Mouse (Mus musculus): Measurements from ENCODE around the gene Mroh7. TPM values are rescaled to one million over a fixed set of nuclear protein-coding genes. Genes with fewer than 3 reads are reported as not detected.
"Not testable (repeated sequence)": the region's sequence is repeated elsewhere in the genome, so short reads cannot be mapped to it uniquely, and the experiment has no call there.

Gene Mroh7
- polyA plus RNA-seq, 1 experiment from 2014 or later: 0.38 TPM

DNA sequence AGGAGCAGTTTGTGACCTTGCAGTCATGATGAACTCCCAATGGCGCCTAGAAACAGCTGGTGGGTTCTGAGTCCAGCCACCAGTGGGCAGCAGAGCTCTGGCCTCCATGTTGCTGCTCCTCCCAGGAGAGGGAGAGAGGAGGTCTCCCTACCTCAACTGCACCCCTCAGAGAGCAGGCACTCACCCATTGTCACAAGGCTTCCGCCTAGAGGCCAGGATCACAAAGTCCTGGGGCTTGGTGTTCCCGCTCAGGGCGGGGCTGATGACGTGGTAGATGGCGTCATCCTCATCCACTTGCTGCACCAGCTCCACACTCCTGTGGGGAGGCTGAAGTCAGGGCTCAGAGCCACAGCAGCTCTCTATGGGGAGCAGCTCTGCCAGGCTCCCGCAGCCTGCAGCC lies 19.0 kb upstream of the Mroh7 start:
- Histone ChIP-seq H3K4me2 (ENCODE audit: low read length) (peak overlapping the region; percentile 45), H3K4me3 (ENCODE audit: low read depth, low read length) (peak overlapping the region; percentile 14; the same call in 1 of the 2 replicates), H3K9me3 (replicated peaks; ENCODE audit: control insufficient read depth, low read length, poor library complexity, severe bottlenecking) (no peaks in the 10 kb centered on the region), H3K36me3 (ENCODE audit: control insufficient read depth, insufficient read depth, low read length) (no peaks in the 10 kb centered on the region), H3K27ac (ENCODE audit: low read length) (peak overlapping the region; percentile 54), H3K27me3 (ENCODE audit: control insufficient read depth, insufficient read depth, low read depth, low read length) (no peaks in the 10 kb centered on the region), H3K4me1 (ENCODE audit: control insufficient read depth, insufficient read depth, low read length) (peaks cover 10% of the 10 kb centered on the region), H3K9ac (ENCODE audit: low read depth, low read length) (peak overlapping the region; percentile 36; the same call in 1 of the 2 replicates)
- peak; percentile 86 for ATAC-seq
- whole genome bisulfite sequencing: 3% methylated on average over 7 of the region's 7 CpGs

DNA sequence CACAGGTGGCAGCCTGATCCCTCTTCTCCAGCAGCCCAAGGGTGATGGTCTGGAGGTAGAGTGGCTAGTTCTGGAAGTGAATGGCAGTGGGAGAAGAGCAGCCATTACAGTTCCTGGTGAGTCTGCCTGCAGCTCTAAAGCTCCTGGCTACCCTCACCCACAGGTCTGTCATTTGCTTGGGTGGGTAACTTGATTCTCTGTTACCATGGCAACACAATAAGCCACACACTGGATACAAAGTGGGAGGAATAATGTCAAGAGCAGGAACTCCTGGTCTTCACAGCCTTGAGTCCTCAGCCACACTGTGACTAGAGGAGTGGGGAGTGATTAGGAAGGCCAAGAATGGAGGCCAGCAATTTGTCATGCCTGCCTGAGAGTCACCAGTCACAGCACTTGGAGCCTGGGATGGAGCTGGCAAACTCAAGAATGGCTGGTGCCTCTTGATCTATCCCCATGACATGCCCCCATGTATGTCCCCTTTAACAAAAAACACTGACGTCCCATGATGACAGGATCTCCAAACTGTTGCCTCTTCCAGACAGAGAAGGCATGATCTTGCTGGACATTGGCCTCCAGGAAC lies 16.4 kb upstream of the Mroh7 start:
- Histone ChIP-seq H3K4me2 (ENCODE audit: low read length) (no peak overlapping the region), H3K9ac (ENCODE audit: low read depth, low read length) (no peak overlapping the region), H3K4me1 (ENCODE audit: control insufficient read depth, insufficient read depth, low read length) (peaks cover 10% of the 10 kb centered on the region), H3K4me3 (ENCODE audit: low read depth, low read length) (no peak overlapping the region), H3K27me3 (ENCODE audit: control insufficient read depth, insufficient read depth, low read depth, low read length) (no peaks in the 10 kb centered on the region), H3K27ac (ENCODE audit: low read length) (peak overlapping the region; percentile 24; the same call in 1 of the 2 replicates), H3K36me3 (ENCODE audit: control insufficient read depth, insufficient read depth, low read length) (no peaks in the 10 kb centered on the region), H3K9me3 (replicated peaks; ENCODE audit: control insufficient read depth, low read length, poor library complexity, severe bottlenecking) (no peaks in the 10 kb centered on the region)
- ATAC-seq: no peak
- 82% methylated on average over 1 of the region's 1 CpGs for WGBS

DNA sequence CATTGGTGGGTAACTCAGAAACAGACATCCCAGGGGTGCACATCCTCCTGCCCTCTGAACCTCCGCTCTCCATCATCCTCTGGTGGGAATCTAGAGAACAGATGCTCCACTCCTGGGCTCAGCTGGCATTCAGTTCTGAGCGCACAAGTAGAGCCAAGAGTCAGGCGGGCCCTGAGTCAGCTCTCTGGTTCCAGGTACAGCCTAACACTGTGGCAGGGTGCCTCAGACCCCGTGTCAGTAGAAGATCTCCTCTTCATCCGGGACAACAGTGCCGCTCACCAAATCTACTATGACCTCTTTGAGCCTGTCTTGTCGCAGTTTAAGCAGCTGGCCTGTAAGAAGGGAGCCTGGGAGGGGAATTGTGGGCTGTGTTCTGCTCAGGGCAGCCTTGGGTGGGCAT lies 15.1 kb upstream of the Mroh7 start:
- WGBS: 82% methylated on average over 7 of the region's 7 CpGs
- no peak for ATAC-seq

DNA sequence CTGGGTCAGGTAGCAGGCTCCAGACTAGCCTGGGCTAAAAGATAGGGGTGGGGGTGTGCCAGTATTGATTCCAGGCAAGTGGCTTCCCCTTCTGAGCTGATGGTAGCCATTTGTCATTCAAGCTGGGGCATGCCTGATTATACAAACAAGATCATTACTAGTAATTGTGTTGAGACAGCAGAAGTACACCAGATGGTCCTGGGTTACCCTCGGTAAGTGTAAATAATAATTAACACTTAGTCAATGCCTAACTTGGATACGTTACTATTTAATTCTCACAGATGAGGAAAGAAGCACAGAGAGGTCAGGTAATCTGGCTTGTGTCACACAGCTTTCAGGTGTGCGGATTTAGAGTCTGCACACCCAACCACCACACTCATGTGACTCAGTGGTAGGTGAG lies 7.2 kb upstream of the Mroh7 start:
- Histone ChIP-seq H3K9ac (ENCODE audit: low read depth, low read length) (no peak overlapping the region), H3K9me3 (replicated peaks; ENCODE audit: control insufficient read depth, low read length, poor library complexity, severe bottlenecking) (no peaks in the 10 kb centered on the region), H3K4me2 (ENCODE audit: low read length) (no peak overlapping the region), H3K36me3 (ENCODE audit: control insufficient read depth, insufficient read depth, low read length) (no peaks in the 10 kb centered on the region), H3K27me3 (ENCODE audit: control insufficient read depth, insufficient read depth, low read depth, low read length) (no peaks in the 10 kb centered on the region), H3K4me3 (ENCODE audit: low read depth, low read length) (no peak overlapping the region), H3K27ac (ENCODE audit: low read length) (no peak overlapping the region), H3K4me1 (ENCODE audit: control insufficient read depth, insufficient read depth, low read length) (no peaks in the 10 kb centered on the region)
- no peak for ATAC-seq
- 77% methylated on average over 3 of the region's 3 CpGs for WGBS

More for the DNA sequence above, 15.1 kb upstream of the Mroh7 start:
- no peak overlapping the region for H3K4me2 ChIP-seq (ENCODE audit: low read length)
- H3K27ac ChIP-seq (ENCODE audit: low read length): no peak overlapping the region
- H3K4me3 ChIP-seq (ENCODE audit: low read depth, low read length): no peak overlapping the region
- no peak overlapping the region for H3K9ac ChIP-seq (ENCODE audit: low read depth, low read length)
- H3K27me3 ChIP-seq (ENCODE audit: control insufficient read depth, insufficient read depth, low read depth, low read length): no peaks in the 10 kb centered on the region
- H3K9me3 ChIP-seq (replicated peaks; ENCODE audit: control insufficient read depth, low read length, poor library complexity, severe bottlenecking): no peaks in the 10 kb centered on the region
- peaks cover 10% of the 10 kb centered on the region for H3K4me1 ChIP-seq (ENCODE audit: control insufficient read depth, insufficient read depth, low read length)
- H3K36me3 ChIP-seq (ENCODE audit: control insufficient read depth, insufficient read depth, low read length): no peaks in the 10 kb centered on the region

DNA sequence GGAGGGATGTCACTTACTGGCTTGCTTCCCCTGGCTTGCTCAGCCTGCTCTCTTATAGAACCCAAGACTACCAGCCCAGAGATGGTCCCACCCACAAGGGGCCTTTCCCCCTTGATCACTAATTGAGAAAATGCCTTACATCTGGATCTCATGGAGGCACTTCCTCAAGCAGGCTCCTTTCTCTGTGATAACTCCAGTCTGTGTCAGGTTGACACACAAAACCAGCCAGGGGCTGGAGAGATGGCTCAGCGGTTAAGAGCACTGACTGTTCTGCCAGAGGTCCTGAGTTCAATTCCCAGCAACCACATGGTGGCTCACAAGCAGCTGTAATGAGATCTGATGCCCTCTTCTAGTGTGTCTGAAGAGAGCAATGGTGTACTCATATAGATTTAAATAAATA lies 6.2 kb upstream of the Mroh7 start:
- H3K4me1 ChIP-seq (ENCODE audit: control insufficient read depth, insufficient read depth, low read length); H3K4me3 ChIP-seq (ENCODE audit: low read depth, low read length); H3K27me3 ChIP-seq (ENCODE audit: control insufficient read depth, insufficient read depth, low read depth, low read length); ATAC-seq; H3K9ac ChIP-seq (ENCODE audit: low read depth, low read length); H3K4me2 ChIP-seq (ENCODE audit: low read length); H3K36me3 ChIP-seq (ENCODE audit: control insufficient read depth, insufficient read depth, low read length); H3K27ac ChIP-seq (ENCODE audit: low read length); H3K9me3 ChIP-seq (replicated peaks; ENCODE audit: control insufficient read depth, low read length, poor library complexity, severe bottlenecking): not testable (repeated sequence)
- WGBS: 90% methylated on average over 1 of the region's 1 CpGs

DNA sequence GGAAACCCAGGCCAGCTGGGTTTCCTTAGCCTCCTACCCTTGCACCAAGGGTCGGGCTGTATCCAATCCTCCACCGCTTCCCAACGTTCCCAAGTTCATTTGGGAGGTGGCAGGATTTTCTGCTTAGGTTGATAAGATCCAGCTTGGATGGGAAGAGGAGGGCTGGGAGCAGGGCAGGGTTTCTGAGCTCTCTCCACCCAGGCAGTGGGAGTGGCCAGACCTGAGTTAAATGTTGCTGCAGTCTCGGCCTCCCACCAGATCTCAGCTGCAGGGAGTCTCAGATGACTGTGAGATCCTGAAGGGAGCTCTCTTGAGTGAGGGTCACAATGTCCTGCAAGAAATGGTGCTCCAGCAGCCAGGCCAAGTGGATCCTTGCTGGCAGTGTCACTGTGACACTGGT lies 2.9 kb upstream of the Mroh7 start, which contains the start of gene Fam151a:
Gene Fam151a, plus strand, starts transcription at position 254 of the 400 bp plus-strand sequence.
- no peak within 1 kb of the TSS for H3K9ac ChIP-seq (ENCODE audit: low read depth, low read length)
- ATAC-seq: no peak
- no peaks in the 10 kb centered on the region for H3K9me3 ChIP-seq (replicated peaks; ENCODE audit: control insufficient read depth, low read length, poor library complexity, severe bottlenecking)
- H3K4me3 ChIP-seq (ENCODE audit: low read depth, low read length): no peak within 1 kb of the TSS
- H3K4me2 ChIP-seq (ENCODE audit: low read length): no peak within 1 kb of the TSS
- no peaks in the 10 kb centered on the region for H3K4me1 ChIP-seq (ENCODE audit: control insufficient read depth, insufficient read depth, low read length)
- no peak within 1 kb of the TSS for H3K27ac ChIP-seq (ENCODE audit: low read length)
- H3K27me3 ChIP-seq (ENCODE audit: control insufficient read depth, insufficient read depth, low read depth, low read length): no peaks in the 10 kb centered on the region
- 68% methylated on average over 4 of the region's 4 CpGs for WGBS
- H3K36me3 ChIP-seq (ENCODE audit: control insufficient read depth, insufficient read depth, low read length): no peaks in the 10 kb centered on the region

DNA sequence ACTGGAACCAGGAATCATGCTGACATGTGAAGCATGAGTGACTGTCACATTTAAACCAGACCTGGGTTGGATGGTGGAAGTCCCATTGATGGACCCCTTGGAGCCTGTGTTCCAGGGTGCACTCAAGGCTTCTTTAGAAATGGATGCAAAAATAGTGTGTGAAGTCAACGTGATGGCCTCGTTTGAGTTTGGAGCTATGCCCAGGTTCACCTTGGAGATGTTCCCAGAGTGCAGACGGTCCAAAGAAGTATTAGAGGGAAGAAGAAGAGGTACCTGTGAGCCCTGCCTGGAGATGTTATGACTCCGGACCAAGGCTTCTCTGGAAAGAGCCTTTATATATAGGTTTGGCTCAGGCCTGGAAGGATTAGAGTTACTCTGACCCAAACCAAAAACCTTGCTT lies 10.1 kb downstream of the Mroh7 start:
- 85% methylated on average over 4 of the region's 4 CpGs for WGBS
- H3K36me3 ChIP-seq (ENCODE audit: control insufficient read depth, insufficient read depth, low read length): no peaks in the 10 kb centered on the region
- no peak overlapping the region for H3K4me2 ChIP-seq (ENCODE audit: low read length)
- no peaks in the 10 kb centered on the region for H3K27me3 ChIP-seq (ENCODE audit: control insufficient read depth, insufficient read depth, low read depth, low read length)
- H3K4me1 ChIP-seq (ENCODE audit: control insufficient read depth, insufficient read depth, low read length): no peaks in the 10 kb centered on the region
- no peak overlapping the region for H3K4me3 ChIP-seq (ENCODE audit: low read depth, low read length)
- no peaks in the 10 kb centered on the region for H3K9me3 ChIP-seq (replicated peaks; ENCODE audit: control insufficient read depth, low read length, poor library complexity, severe bottlenecking)
- H3K9ac ChIP-seq (ENCODE audit: low read depth, low read length): no peak overlapping the region
- no peak for ATAC-seq
- no peak overlapping the region for H3K27ac ChIP-seq (ENCODE audit: low read length)

DNA sequence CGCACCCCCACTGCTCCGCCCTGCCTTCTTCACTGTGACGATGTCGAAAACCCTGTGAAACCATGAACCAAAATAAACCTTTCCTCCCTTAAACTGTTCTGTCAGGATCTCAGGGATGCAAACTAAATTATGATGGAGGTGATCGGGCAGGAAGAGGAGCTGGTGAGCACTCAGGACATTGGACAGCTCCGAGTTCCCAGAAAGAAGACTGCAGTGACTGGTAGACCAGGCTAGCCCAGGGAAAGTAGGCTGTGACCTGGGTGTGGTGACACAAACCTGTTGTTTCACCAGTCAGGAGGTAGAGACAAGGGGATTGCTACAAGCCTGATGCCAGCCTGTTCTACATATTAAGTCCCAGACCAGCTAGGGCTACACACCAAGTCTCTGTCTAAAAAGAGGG lies 17.1 kb downstream of the Mroh7 start:
- H3K36me3 ChIP-seq (ENCODE audit: control insufficient read depth, insufficient read depth, low read length): no peaks in the 10 kb centered on the region
- H3K9me3 ChIP-seq (replicated peaks; ENCODE audit: control insufficient read depth, low read length, poor library complexity, severe bottlenecking): no peaks in the 10 kb centered on the region; the same call in 1 of the 2 replicates
- no peaks in the 10 kb centered on the region; the same call in 1 of the 2 replicates for H3K27me3 ChIP-seq (ENCODE audit: control insufficient read depth, insufficient read depth, low read depth, low read length)
- no peak overlapping the region for H3K4me3 ChIP-seq (ENCODE audit: low read depth, low read length)
- no peak overlapping the region for H3K4me2 ChIP-seq (ENCODE audit: low read length)
- no peaks in the 10 kb centered on the region for H3K4me1 ChIP-seq (ENCODE audit: control insufficient read depth, insufficient read depth, low read length)
- no peak overlapping the region for H3K9ac ChIP-seq (ENCODE audit: low read depth, low read length)
- 94% methylated on average over 6 of the region's 6 CpGs for WGBS
- ATAC-seq: no peak
- H3K27ac ChIP-seq (ENCODE audit: low read length): no peak overlapping the region

DNA sequence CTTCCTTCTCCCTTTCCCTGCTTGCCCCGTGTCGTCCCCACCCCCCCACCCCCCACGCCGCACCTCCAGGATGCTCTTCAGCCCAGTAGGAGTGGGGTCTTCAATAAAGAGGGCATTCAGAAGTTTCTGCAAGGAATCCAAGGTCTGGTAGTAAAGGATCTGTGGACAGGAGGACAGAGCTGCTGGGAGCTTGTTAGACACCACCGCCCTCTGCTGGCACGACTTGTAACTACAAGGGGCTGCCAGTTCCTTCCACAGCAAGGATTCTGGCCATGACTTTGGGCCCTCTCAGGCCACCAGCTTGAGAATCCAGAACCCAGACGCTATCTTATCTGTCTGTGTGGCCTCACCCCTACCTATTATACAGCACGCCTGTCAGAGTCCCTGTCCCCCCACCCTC lies 22.3 kb downstream of the Mroh7 start:
- under 1% methylated on average over 8 of the region's 8 CpGs for WGBS
- H3K4me1 ChIP-seq (ENCODE audit: control insufficient read depth, insufficient read depth, low read length): peaks cover 16% of the 10 kb centered on the region
- no peak overlapping the region for H3K27ac ChIP-seq (ENCODE audit: low read length)
- no peaks in the 10 kb centered on the region; the same call in 1 of the 2 replicates for H3K27me3 ChIP-seq (ENCODE audit: control insufficient read depth, insufficient read depth, low read depth, low read length)
- no peak overlapping the region for H3K4me3 ChIP-seq (ENCODE audit: low read depth, low read length)
- H3K4me2 ChIP-seq (ENCODE audit: low read length): peak overlapping the region; percentile 27
- peak; percentile 27; the same call in 1 of the 2 replicates for ATAC-seq
- no peaks in the 10 kb centered on the region for H3K36me3 ChIP-seq (ENCODE audit: control insufficient read depth, insufficient read depth, low read length)
- no peak overlapping the region for H3K9ac ChIP-seq (ENCODE audit: low read depth, low read length)
- H3K9me3 ChIP-seq (replicated peaks; ENCODE audit: control insufficient read depth, low read length, poor library complexity, severe bottlenecking): no peaks in the 10 kb centered on the region; the same call in 1 of the 2 replicates
